Mouse (Mus musculus) cortical plate, adult 2 months (tissue): ENCODE results near the gene Rab26.

Experiments used
- CTCF ChIP-seq: fragments of 200-500 bp; IDR thresholded peaks from 2 replicates; pipeline ENCODE4 v1.5.1; 2011; ENCODE audit warnings: mild to moderate bottlenecking, control low read depth, low read length; ENCODE audit not compliant: insufficient read depth; ENCODE audit errors: extremely low read depth
- POLR2A ChIP-seq: fragments of 200-500 bp; IDR thresholded peaks from 2 replicates; pipeline ENCODE4 v1.6.1; 2011; ENCODE audit warnings: mild to moderate bottlenecking, low read length, control low read depth; ENCODE audit not compliant: insufficient read depth; ENCODE audit errors: extremely low read depth

GRCm38 (mm10) chr17:24531064-24531463 lies 2.9 kb downstream of the Rab26 start:
- TF ChIP-seq POLR2A (no peak), CTCF (no peak)
